Mouse (Mus musculus) Patski (cell line): ENCODE data around the gene Comp. TPM values are rescaled to one million over a fixed set of nuclear protein-coding genes. Genes with fewer than 3 reads are reported as not detected.

Experiments used
- ATAC-seq: fragments of 100-300 bp; one replicate; pipeline ENCODE4 v1.8.0; 2021
- CTCF ChIA-PET: fragments of 350-600 bp; sonication (Branson Sonifier 250); formaldehyde crosslinking; loops from one replicate; lab custom pipeline; 2022; ENCODE audit warnings: inconsistent platforms; lab: Charles Lee
- POLR2A ChIA-PET: fragments of 350-600 bp; sonication (Branson Sonifier 250); formaldehyde crosslinking; loops from one replicate; lab custom pipeline; 2022; ENCODE audit warnings: antibody characterized with exemption, inconsistent platforms; lab: Charles Lee
- DNase-seq: peaks from one replicate; pipeline ENCODE4 v3.0.0-alpha.2; 2011; ENCODE audit warnings: low read depth, low spot score
- H3K27me3 ChIP-seq: fragments of 371-371 bp; one replicate; pipeline ENCODE4 v1.5.1; 2021
- CTCF ChIP-seq: fragments of 100-300 bp; IDR thresholded peaks from one replicate; pipeline ENCODE4 v1.5.1; 2021
- in situ Hi-C: fragments of 300-500 bp; cut with MboI; formaldehyde crosslinking; loops from 3 replicates; pipeline ENCODE4 v1.11.1; 2018; ENCODE audit warnings: low pct_unique_long_range_greater_than_20kb, mixed read lengths
- polyA plus RNA-seq: library from polyadenylated mRNA; unstranded; gene quantifications from one replicate; pipeline ENCODE4 v1.2.3, GENCODE M21; 2021

The Comp gene
- polyA plus RNA-seq, 1 experiment from 2014 or later, result 0.36 TPM

GRCm38 (mm10) chr8:70409455-70409871, 36.1 kb downstream of the Comp start:
- POLR2A ChIA-PET, result no interaction called here
- in situ Hi-C loops, result no loop called here
- no peak for DNase-seq
- ATAC-seq, result no peak
- no peak for TF ChIP-seq CTCF
- CTCF ChIA-PET, result interaction anchor here (1.4 kb wide), 1 partner anchor 89 kb away, joined by 3 read pairs; no protein-coding TSS in a partner anchor
- no peaks in the 10 kb centered on the region for H3K27me3 ChIP-seq

- no peak for TF ChIP-seq CTCF
- POLR2A ChIA-PET, result no interaction called here
- in situ Hi-C loops, result loop anchor here (5.0 kb wide), 1 partner anchor 92 kb away; no protein-coding TSS in a partner anchor
- CTCF ChIA-PET, result no interaction called here
- DNase-seq, result no peak
- no peak for ATAC-seq
- no peaks in the 10 kb centered on the region for H3K27me3 ChIP-seq
Measured at GRCm38 (mm10) chr8:70410281-70410680, 36.9 kb downstream of the Comp start.

- ATAC-seq, result no peak
- DNase-seq, result no peak
- H3K27me3 ChIP-seq, result no peaks in the 10 kb centered on the region
- in situ Hi-C loops, result loop anchor here (5.0 kb wide), 1 partner anchor 88 kb away; no protein-coding TSS in a partner anchor
- TF ChIP-seq CTCF, result no peak
- ChIA-PET CTCF (no interaction called here), POLR2A (no interaction called here)
Measured at GRCm38 (mm10) chr8:70414310-70414946, 41.1 kb downstream of the Comp start.

GRCm38 (mm10) chr8:70415540-70416451, 42.4 kb downstream of the Comp start:
- TF ChIP-seq CTCF, result no peak
- in situ Hi-C loops, result no loop called here

GRCm38 (mm10) chr8:70416941-70417340, 43.6 kb downstream of the Comp start:
- no peak for TF ChIP-seq CTCF
- no peaks in the 10 kb centered on the region for H3K27me3 ChIP-seq
- ATAC-seq (no peak), DNase-seq (no peak)
- in situ Hi-C loops, result no loop called here
- ChIA-PET CTCF (interaction anchor here (1.0 to 2.0 kb wide), 2 partner anchors 10 to 87 kb away, joined by 3 to 18 read pairs; no protein-coding TSS in a partner anchor), POLR2A (interaction anchor here (0.6 to 1.1 kb wide), 2 partner anchors 10 to 133 kb away, joined by 3 to 6 read pairs; no protein-coding TSS in a partner anchor)

More at GRCm38 (mm10) chr8:70415540-70416451, 42.4 kb downstream of the Comp start:
- ATAC-seq (no peak), DNase-seq (no peak)
- CTCF ChIA-PET, result interaction anchor here (1.0 to 2.0 kb wide), 3 partner anchors 19 to 88 kb away, joined by 3 to 18 read pairs (median 3); no protein-coding TSS in a partner anchor
- no peaks in the 10 kb centered on the region for H3K27me3 ChIP-seq
- POLR2A ChIA-PET, result interaction anchor here (0.6 to 1.1 kb wide), 3 partner anchors 9 to 134 kb away, joined by 3 to 6 read pairs (median 3); no protein-coding TSS in a partner anchor

- ChIA-PET POLR2A (no interaction called here), CTCF (no interaction called here)
- in situ Hi-C loops, result no loop called here
- no peak for TF ChIP-seq CTCF
- no peak for ATAC-seq
- no peaks in the 10 kb centered on the region for H3K27me3 ChIP-seq
- DNase-seq, result no peak
Measured at GRCm38 (mm10) chr8:70417914-70418313, 44.6 kb downstream of the Comp start.

GRCm38 (mm10) chr8:70418954-70419353, 45.6 kb downstream of the Comp start:
- POLR2A ChIA-PET, result interaction anchor here (0.6 kb wide), 1 partner anchor 68 kb away, joined by 3 read pairs; no protein-coding TSS in a partner anchor
- no peak for DNase-seq
- no peaks in the 10 kb centered on the region for H3K27me3 ChIP-seq
- TF ChIP-seq CTCF, result no peak
- in situ Hi-C loops, result no loop called here
- ATAC-seq, result no peak
- CTCF ChIA-PET, result interaction anchor here (0.7 to 1.5 kb wide), 3 partner anchors 15 to 85 kb away, joined by 3 read pairs; no protein-coding TSS in a partner anchor

- no peak for DNase-seq
- no peak for TF ChIP-seq CTCF
- H3K27me3 ChIP-seq, result no peaks in the 10 kb centered on the region
- POLR2A ChIA-PET, result no interaction called here
- in situ Hi-C loops, result no loop called here
- CTCF ChIA-PET, result interaction anchor here (0.9 to 1.5 kb wide), 3 partner anchors 16 to 85 kb away, joined by 3 to 4 read pairs (median 3); no protein-coding TSS in a partner anchor
- no peak for ATAC-seq
Measured at GRCm38 (mm10) chr8:70419879-70420643, 46.7 kb downstream of the Comp start.

GRCm38 (mm10) chr8:70421349-70422104, 48.2 kb downstream of the Comp start:
- no peaks in the 10 kb centered on the region for H3K27me3 ChIP-seq
- ATAC-seq (no peak), DNase-seq (no peak)
- ChIA-PET CTCF (no interaction called here), POLR2A (interaction anchor here (0.9 kb wide), 1 partner anchor 10 kb away, joined by 3 read pairs; no protein-coding TSS in a partner anchor)
- no peak for TF ChIP-seq CTCF
- in situ Hi-C loops, result no loop called here
